Mouse (Mus musculus) G1E (cell line): Measurements from ENCODE around the gene Gse1. TPM values are rescaled to one million over a fixed set of nuclear protein-coding genes. Genes with fewer than 3 reads are reported as not detected.

ENCODE experiments used
- ATAC-seq: 2 replicates; pipeline ENCODE4 v1.8.0; 2016; ENCODE audit warnings: mild to moderate bottlenecking; ENCODE audit not compliant: insufficient number of reproducible peaks, poor library complexity, low FRiP score, severe bottlenecking; ENCODE audit errors: extremely low read depth
- DNase-seq: peaks from one replicate; pipeline ENCODE4 v3.0.0; 2012; ENCODE audit warnings: low spot score
- H3K27me3 ChIP-seq: 2 replicates; pipeline ENCODE4 v1.6.1; 2012; ENCODE audit warnings: mild to moderate bottlenecking, low read length, inconsistent platforms; ENCODE audit not compliant: insufficient read depth
- H3K36me3 ChIP-seq: replicated peaks from 2 replicates; pipeline ENCODE3; 2012; ENCODE audit warnings: mild to moderate bottlenecking, inconsistent platforms
- H3K4me1 ChIP-seq: 2 replicates; pipeline ENCODE4 v1.6.1; 2012; ENCODE audit warnings: low read depth, low read length, inconsistent platforms, mixed read lengths; ENCODE audit not compliant: insufficient read depth
- H3K4me3 ChIP-seq: 2 replicates; pipeline ENCODE4 v1.5.1; 2012; ENCODE audit warnings: low read depth, mild to moderate bottlenecking, inconsistent platforms, low read length, moderate library complexity, mixed read lengths
- H3K9me3 ChIP-seq: replicated peaks from 2 replicates; pipeline ENCODE4 v1.6.1; 2012; ENCODE audit warnings: inconsistent platforms
- CTCF ChIP-seq: IDR thresholded peaks from 2 replicates; pipeline ENCODE4 v1.5.1; 2012; ENCODE audit warnings: low read depth, low read length, inconsistent platforms, mixed read lengths
- GATA1 ChIP-seq: IDR thresholded peaks from 2 replicates; pipeline ENCODE4 v1.6.1; 2012; ENCODE audit warnings: borderline replicate concordance, low read length, inconsistent platforms, mixed read lengths
- GATA2 ChIP-seq: IDR thresholded peaks from 2 replicates; pipeline ENCODE4 v1.6.1; 2012; ENCODE audit warnings: low read depth, low read length, inconsistent platforms, borderline replicate concordance
- POLR2AphosphoS5 ChIP-seq: IDR thresholded peaks from 2 replicates; pipeline ENCODE4 v1.6.1; 2012; ENCODE audit warnings: low read depth, low read length, inconsistent platforms; ENCODE audit not compliant: insufficient replicate concordance
- TAL1 ChIP-seq: conservative IDR thresholded peaks from 2 replicates; pipeline ENCODE4 v1.6.1; 2012; ENCODE audit warnings: low read depth, low read length, inconsistent platforms, mixed read lengths
- polyA plus RNA-seq: library from polyadenylated mRNA; stranded (reverse); fragments of >175 nt; gene quantifications from 2 replicates; pipeline ENCODE4 v1.2.3, GENCODE M21; 2012
- total RNA-seq, 2 experiments: library from RNA; stranded (forward) in 1 of 2; stranded (reverse) in 1 of 2; fragments of 200-1000 nt in 1 of 2; fragments of >200 nt in 1 of 2; fragmentation: Nextera tagmentation in 1 of 2; gene quantifications; 2 replicates each; pipeline ENCODE4 v1.2.3; 2014 to 2017

The Gse1 gene
- total and polyA plus RNA-seq, 3 experiments: 6.3 to 106 (median 48.4) TPM

DNA sequence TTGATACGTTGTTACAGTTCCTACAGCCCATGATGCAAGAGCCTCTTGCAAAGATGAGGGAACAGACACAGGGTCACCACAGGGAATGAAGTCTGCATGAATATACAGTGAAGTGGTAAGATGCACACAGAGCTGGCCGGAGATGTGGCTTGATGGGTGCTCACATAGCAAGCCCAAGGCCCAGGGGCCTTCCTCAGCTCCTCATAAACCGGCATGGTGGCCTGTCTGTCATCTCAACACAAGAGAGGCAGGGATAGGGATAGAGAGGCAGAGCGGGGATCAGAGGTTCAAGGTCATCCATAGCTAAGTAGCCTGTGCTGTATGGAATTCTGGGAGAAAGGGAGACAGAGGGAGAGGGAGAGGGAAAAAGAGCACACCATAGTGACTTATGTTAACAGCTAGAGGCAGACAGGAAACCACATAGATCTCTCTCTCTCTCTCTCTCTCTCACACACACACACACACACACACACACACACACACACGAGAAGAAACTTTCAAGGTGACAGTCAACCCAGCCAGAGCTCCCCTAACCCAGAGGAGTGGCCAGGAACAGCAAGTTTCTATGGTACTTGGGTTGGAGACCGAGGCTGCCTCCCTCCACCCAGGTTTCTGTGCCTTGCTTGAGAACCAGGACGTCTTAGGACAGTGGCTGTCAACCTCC lies 175.5 kb downstream of the Gse1 start:
- no peaks in the 10 kb centered on the region for H3K36me3 ChIP-seq
- no peak for TF ChIP-seq POLR2AphosphoS5
- no peak for TF ChIP-seq GATA2
- no peak for TF ChIP-seq CTCF
- no peak for TF ChIP-seq GATA1
- TF ChIP-seq TAL1: no peak
- H3K4me1 ChIP-seq: peaks cover 12% of the 10 kb centered on the region
- no peak for ATAC-seq
- H3K9me3 ChIP-seq: no peaks in the 10 kb centered on the region
- peaks cover 95% of the 10 kb centered on the region for H3K27me3 ChIP-seq
- no peak for DNase-seq
- no peak overlapping the region for H3K4me3 ChIP-seq

DNA sequence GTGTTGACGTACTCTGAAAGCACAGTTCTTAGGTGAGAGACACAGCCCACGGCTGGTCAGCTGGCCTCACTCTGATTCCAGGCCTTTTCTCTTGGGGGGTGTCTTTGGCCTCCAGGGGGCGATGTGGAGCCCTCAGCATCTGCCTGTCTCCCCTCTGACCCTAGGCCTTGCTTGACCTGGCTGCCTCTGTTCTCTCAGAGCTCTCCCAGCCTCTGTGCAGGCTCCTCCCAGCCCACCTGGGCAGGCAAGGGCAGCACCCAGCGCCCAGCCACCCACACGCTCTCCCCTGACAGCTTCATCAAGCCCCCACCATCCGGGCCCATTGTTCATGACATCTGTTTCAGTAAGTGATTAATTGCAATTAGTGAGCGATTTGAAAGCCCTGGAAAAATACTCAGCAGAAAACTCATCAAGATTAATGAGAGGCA lies 176.4 kb downstream of the Gse1 start:
- TF ChIP-seq POLR2AphosphoS5 (no peak), TAL1 (no peak), CTCF (peak; percentile 64)
- peaks cover 12% of the 10 kb centered on the region for H3K4me1 ChIP-seq
- no peaks in the 10 kb centered on the region for H3K9me3 ChIP-seq
- ATAC-seq: no peak; the same call in 1 of the 2 replicates
- no peak overlapping the region for H3K4me3 ChIP-seq
- no peaks in the 10 kb centered on the region for H3K36me3 ChIP-seq
- H3K27me3 ChIP-seq: peaks cover 95% of the 10 kb centered on the region
- peak; percentile 52 for DNase-seq

DNA sequence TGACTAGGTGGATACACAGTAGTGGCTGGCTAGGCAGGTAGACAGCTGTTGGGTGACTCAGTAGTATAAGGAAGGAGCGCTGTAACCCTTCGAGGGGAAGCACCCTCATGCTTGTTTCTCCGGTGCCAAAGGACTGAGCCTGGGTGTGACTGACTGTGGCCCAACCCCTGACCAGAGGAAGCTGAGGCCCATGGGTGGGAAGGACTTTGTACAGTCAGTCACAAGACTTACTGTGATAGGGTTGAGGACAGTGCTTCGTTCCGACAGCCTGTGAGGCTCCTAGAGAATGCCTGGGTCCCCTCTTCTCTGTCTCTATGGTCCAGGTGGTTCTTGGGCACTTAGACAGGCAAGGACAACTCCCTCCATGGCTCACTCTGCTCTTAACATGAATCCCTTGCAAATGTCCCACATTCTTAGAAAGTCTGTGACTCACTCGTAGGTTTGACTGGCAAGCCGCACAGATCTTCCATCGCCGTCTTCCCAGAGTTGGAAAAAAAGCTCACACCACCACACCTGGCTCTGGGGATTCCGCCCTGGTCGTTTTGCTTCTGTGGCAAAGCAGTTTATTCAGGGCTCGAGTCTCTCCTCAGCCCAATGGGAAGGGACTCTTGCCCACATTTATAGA lies 177.9 kb downstream of the Gse1 start:
- DNase-seq (no peak), ATAC-seq (no peak)
- peaks cover 12% of the 10 kb centered on the region for H3K4me1 ChIP-seq
- H3K27me3 ChIP-seq: peaks cover 97% of the 10 kb centered on the region
- no peaks in the 10 kb centered on the region for H3K36me3 ChIP-seq
- H3K9me3 ChIP-seq: no peaks in the 10 kb centered on the region
- H3K4me3 ChIP-seq: no peak overlapping the region
- no peak for TF ChIP-seq TAL1
- TF ChIP-seq GATA2: no peak
- no peak for TF ChIP-seq POLR2AphosphoS5
- TF ChIP-seq CTCF: no peak
- no peak for TF ChIP-seq GATA1

DNA sequence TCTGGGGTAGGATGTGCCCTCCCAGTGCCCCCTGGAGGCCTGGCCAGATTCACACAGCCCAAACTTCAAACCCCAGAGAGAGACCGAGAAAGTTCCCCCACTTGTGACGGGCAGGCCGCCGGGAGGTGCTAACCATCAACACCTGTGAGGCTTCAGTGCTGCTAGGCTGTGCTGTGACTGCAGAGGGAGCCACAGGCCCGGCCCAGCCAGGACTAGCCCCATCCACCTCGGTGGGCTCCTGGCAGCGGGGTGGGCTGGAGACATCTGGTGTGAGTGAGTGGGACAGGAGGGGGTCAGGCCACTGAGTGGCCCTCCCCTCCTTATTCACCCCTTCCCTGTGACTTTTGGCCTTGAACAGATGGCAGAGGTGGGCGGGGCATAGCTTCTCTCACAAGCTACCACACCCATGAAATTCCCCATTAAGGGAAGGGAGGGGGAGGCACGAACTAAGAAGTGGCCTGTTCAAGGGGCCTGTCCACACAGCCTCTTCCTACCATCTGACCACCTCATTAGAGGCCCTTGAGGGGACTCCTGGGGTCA lies 179.5 kb downstream of the Gse1 start:
- Histone ChIP-seq H3K27me3 (peaks cover 98% of the 10 kb centered on the region), H3K4me3 (no peak overlapping the region; the same call in 1 of the 2 replicates), H3K4me1 (peaks cover 8% of the 10 kb centered on the region), H3K36me3 (no peaks in the 10 kb centered on the region), H3K9me3 (no peaks in the 10 kb centered on the region)
- TF ChIP-seq GATA1: no peak
- peak; percentile 12; the same call in 1 of the 2 replicates for TF ChIP-seq CTCF
- TF ChIP-seq POLR2AphosphoS5: no peak
- DNase-seq (peak; percentile 46), ATAC-seq (no peak)

DNA sequence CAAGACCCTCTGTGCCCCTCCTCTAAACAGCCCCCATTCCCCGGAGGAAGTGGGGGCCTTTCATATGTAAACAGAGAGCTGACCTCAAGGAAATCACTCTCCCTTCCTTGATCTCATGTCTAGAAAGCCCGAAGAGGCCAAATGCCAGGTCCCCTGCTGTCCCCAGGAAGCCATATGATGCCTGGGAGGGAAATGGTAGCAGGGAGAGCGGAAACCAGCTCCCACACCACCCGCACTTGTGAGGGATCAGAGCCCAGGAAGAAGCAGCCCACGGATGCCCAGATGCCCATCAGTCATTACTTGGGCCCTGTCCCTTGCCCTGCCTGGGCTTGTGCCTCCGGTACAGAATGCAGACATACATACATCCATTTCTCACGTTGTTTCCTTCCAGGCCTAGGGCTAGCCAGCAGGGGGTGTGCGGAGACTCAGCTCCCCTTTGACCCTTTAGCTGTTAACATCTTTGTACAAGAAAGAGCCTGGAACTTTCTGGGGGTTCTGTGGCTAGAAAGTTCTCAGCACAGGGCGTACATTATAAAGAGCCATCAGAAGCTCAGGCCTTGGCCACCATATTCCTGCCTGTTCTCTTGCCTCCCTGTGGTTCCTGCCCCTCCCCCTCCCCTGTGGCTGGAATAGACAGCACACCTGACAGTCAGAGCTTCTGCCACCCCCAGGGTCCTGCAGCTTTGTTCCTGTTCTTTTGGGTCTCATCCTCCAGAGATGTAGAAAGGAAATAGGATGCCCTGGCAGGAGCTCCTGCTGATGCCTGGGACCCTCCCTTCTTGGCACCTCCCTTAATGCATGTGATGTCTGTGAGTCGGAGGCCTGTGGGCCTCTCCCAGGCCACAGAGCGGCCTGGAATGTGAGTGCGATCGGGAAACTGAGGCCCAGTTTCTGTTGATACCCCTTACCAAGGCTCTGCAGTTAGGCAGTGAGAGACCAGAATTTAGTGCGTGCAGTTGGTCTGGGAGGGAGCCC lies 180.3 kb downstream of the Gse1 start:
- DNase-seq (no peak), ATAC-seq (no peak)
- no peaks in the 10 kb centered on the region for H3K36me3 ChIP-seq
- H3K4me1 ChIP-seq: peaks cover 8% of the 10 kb centered on the region
- peaks cover 100% of the 10 kb centered on the region for H3K27me3 ChIP-seq
- H3K4me3 ChIP-seq: no peak overlapping the region
- no peak for TF ChIP-seq CTCF
- no peak for TF ChIP-seq TAL1
- no peak for TF ChIP-seq GATA2
- no peaks in the 10 kb centered on the region for H3K9me3 ChIP-seq

DNA sequence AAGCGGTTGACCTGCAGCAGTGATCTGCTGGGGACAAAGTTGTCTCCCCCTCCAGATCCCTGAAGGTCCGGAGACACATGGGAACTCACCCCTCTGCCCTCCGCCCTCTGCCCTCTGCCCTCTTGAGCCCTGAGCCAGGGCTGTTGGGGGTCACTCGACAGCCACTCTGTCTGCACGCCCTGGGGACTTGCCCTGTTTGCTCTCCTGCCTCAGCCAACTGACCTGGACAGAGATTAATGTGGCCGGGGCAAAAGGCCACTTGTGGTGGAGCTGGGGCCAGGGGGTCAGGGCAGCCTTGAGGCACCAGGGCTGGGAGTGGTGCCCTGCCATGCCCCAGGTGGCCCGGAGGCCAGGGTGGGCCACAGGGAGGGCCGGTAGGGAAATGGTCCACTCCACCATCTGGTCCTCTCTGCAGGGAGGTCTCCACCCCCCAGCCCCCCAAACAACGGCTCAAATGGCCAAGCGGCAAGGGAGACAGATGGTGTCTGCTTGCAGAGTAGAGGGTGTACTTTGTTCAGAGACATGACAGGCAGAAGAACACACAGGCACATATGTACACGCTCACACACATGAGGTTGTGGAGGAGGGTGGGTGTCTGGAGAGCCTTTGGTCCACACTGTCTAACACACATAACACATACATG lies 181.2 kb downstream of the Gse1 start:
- H3K4me3 ChIP-seq: no peak overlapping the region
- no peaks in the 10 kb centered on the region for H3K9me3 ChIP-seq
- no peak for DNase-seq
- H3K27me3 ChIP-seq: peaks cover 100% of the 10 kb centered on the region
- no peak for ATAC-seq
- no peaks in the 10 kb centered on the region for H3K36me3 ChIP-seq
- TF ChIP-seq GATA1 (no peak), TAL1 (no peak), CTCF (no peak), POLR2AphosphoS5 (no peak)
- peaks cover 8% of the 10 kb centered on the region for H3K4me1 ChIP-seq
